Mouse (Mus musculus): ENCODE results near the gene Erc2. TPM values are rescaled to one million over a fixed set of nuclear protein-coding genes. Genes with fewer than 3 reads are reported as not detected.

Gene Erc2
- polyA plus RNA-seq, 1 experiment from 2014 or later = 9.2 TPM

GRCm38 (mm10) chr14:27669939-27670338 lies 47.7 kb downstream of the Erc2 start:
- 76% methylated on average over 3 of the region's 3 CpGs for WGBS
- Histone ChIP-seq H3K27ac (no peak overlapping the region), H3K36me3 (no peaks in the 10 kb centered on the region), H3K9me3 (no peaks in the 10 kb centered on the region), H3K4me2 (replicated peaks) (no peak overlapping the region), H3K27me3 (no peaks in the 10 kb centered on the region), H3K4me1 (peaks cover 5% of the 10 kb centered on the region), H3K9ac (no peak overlapping the region), H3K4me3 (no peak overlapping the region)
- no peak for ATAC-seq (ENCODE audit: low FRiP score, low read depth)

- H3K36me3 ChIP-seq = no peaks in the 10 kb centered on the region
- H3K27me3 ChIP-seq = no peaks in the 10 kb centered on the region
- H3K4me3 ChIP-seq = no peak overlapping the region
- H3K27ac ChIP-seq = no peak overlapping the region
- H3K4me1 ChIP-seq = peaks cover 5% of the 10 kb centered on the region
- no peak overlapping the region for H3K9ac ChIP-seq
- H3K4me2 ChIP-seq (replicated peaks) = no peak overlapping the region
- 93% methylated on average over 7 of the region's 7 CpGs for WGBS
- H3K9me3 ChIP-seq = no peaks in the 10 kb centered on the region
- no peak for ATAC-seq (ENCODE audit: low FRiP score, low read depth)
Observed at GRCm38 (mm10) chr14:27672761-27673160, 50.5 kb downstream of the Erc2 start.

GRCm38 (mm10) chr14:27674096-27674495 lies 51.9 kb downstream of the Erc2 start:
- no peak for ATAC-seq (ENCODE audit: low FRiP score, low read depth)
- H3K27ac ChIP-seq = no peak overlapping the region
- WGBS = 71% methylated on average over 4 of the region's 4 CpGs
- no peaks in the 10 kb centered on the region for H3K4me1 ChIP-seq
- no peaks in the 10 kb centered on the region for H3K9me3 ChIP-seq
- no peak overlapping the region for H3K9ac ChIP-seq
- H3K4me2 ChIP-seq (replicated peaks) = no peak overlapping the region
- no peaks in the 10 kb centered on the region for H3K36me3 ChIP-seq
- no peaks in the 10 kb centered on the region for H3K27me3 ChIP-seq
- H3K4me3 ChIP-seq = no peak overlapping the region

- Histone ChIP-seq H3K36me3 (no peaks in the 10 kb centered on the region), H3K4me2 (replicated peaks) (no peak overlapping the region), H3K9ac (no peak overlapping the region), H3K9me3 (no peaks in the 10 kb centered on the region), H3K27ac (no peak overlapping the region), H3K27me3 (no peaks in the 10 kb centered on the region), H3K4me3 (no peak overlapping the region), H3K4me1 (no peaks in the 10 kb centered on the region)
- 85% methylated on average over 10 of the region's 10 CpGs for WGBS
- no peak for ATAC-seq (ENCODE audit: low FRiP score, low read depth)
Observed at GRCm38 (mm10) chr14:27674561-27674960, 52.3 kb downstream of the Erc2 start.

- no peak for ATAC-seq (ENCODE audit: low FRiP score, low read depth)
Observed at GRCm38 (mm10) chr14:27675071-27675470, 52.8 kb downstream of the Erc2 start.

GRCm38 (mm10) chr14:27682368-27683052 lies 60.3 kb downstream of the Erc2 start:
- H3K4me3 ChIP-seq = no peak overlapping the region
- no peak overlapping the region for H3K4me2 ChIP-seq (replicated peaks)
- no peaks in the 10 kb centered on the region for H3K4me1 ChIP-seq
- no peak for ATAC-seq (ENCODE audit: low FRiP score, low read depth)
- no peaks in the 10 kb centered on the region for H3K9me3 ChIP-seq
- no peak overlapping the region for H3K9ac ChIP-seq
- no peak overlapping the region for H3K27ac ChIP-seq
- 68% methylated on average over 3 of the region's 3 CpGs for WGBS
- H3K27me3 ChIP-seq = no peaks in the 10 kb centered on the region
- H3K36me3 ChIP-seq = no peaks in the 10 kb centered on the region

More at GRCm38 (mm10) chr14:27675071-27675470, 52.8 kb downstream of the Erc2 start:
- H3K36me3 ChIP-seq = no peaks in the 10 kb centered on the region
- H3K4me3 ChIP-seq = no peak overlapping the region
- H3K4me2 ChIP-seq (replicated peaks) = no peak overlapping the region
- H3K4me1 ChIP-seq = no peaks in the 10 kb centered on the region
- H3K9ac ChIP-seq = no peak overlapping the region
- no peak overlapping the region for H3K27ac ChIP-seq
- WGBS = 88% methylated on average over 6 of the region's 6 CpGs
- no peaks in the 10 kb centered on the region for H3K27me3 ChIP-seq
- H3K9me3 ChIP-seq = no peaks in the 10 kb centered on the region

GRCm38 (mm10) chr14:27695781-27696180 lies 73.6 kb downstream of the Erc2 start:
- ATAC-seq (ENCODE audit: low FRiP score, low read depth) = no peak
- Histone ChIP-seq H3K27ac (no peak overlapping the region), H3K9me3 (no peaks in the 10 kb centered on the region), H3K4me1 (no peaks in the 10 kb centered on the region), H3K27me3 (no peaks in the 10 kb centered on the region), H3K36me3 (no peaks in the 10 kb centered on the region), H3K9ac (no peak overlapping the region), H3K4me3 (no peak overlapping the region), H3K4me2 (replicated peaks) (no peak overlapping the region)
- 91% methylated on average over 7 of the region's 7 CpGs for WGBS

- no peaks in the 10 kb centered on the region for H3K4me1 ChIP-seq
- WGBS = 85% methylated on average over 7 of the region's 7 CpGs
- no peaks in the 10 kb centered on the region for H3K27me3 ChIP-seq
- H3K36me3 ChIP-seq = no peaks in the 10 kb centered on the region
- ATAC-seq (ENCODE audit: low FRiP score, low read depth) = no peak
- H3K4me3 ChIP-seq = no peak overlapping the region
- H3K9me3 ChIP-seq = no peaks in the 10 kb centered on the region
- H3K9ac ChIP-seq = no peak overlapping the region
- no peak overlapping the region for H3K4me2 ChIP-seq (replicated peaks)
- H3K27ac ChIP-seq = no peak overlapping the region
Observed at GRCm38 (mm10) chr14:27717364-27717763, 95.1 kb downstream of the Erc2 start.

GRCm38 (mm10) chr14:27719601-27720000 lies 97.4 kb downstream of the Erc2 start:
- Histone ChIP-seq H3K27me3 (no peaks in the 10 kb centered on the region), H3K27ac (no peak overlapping the region), H3K4me1 (no peaks in the 10 kb centered on the region), H3K4me2 (replicated peaks) (no peak overlapping the region), H3K9ac (no peak overlapping the region), H3K36me3 (no peaks in the 10 kb centered on the region), H3K4me3 (no peak overlapping the region), H3K9me3 (no peaks in the 10 kb centered on the region)
- no peak for ATAC-seq (ENCODE audit: low FRiP score, low read depth)
- WGBS = 86% methylated on average over 4 of the region's 4 CpGs

- H3K9ac ChIP-seq = no peak overlapping the region
- H3K4me3 ChIP-seq = no peak overlapping the region
- no peak overlapping the region for H3K27ac ChIP-seq
- H3K4me2 ChIP-seq (replicated peaks) = no peak overlapping the region
- H3K36me3 ChIP-seq = no peaks in the 10 kb centered on the region
- H3K27me3 ChIP-seq = no peaks in the 10 kb centered on the region
- 90% methylated on average over 3 of the region's 3 CpGs for WGBS
- no peak for ATAC-seq (ENCODE audit: low FRiP score, low read depth)
- no peaks in the 10 kb centered on the region for H3K9me3 ChIP-seq
- no peaks in the 10 kb centered on the region for H3K4me1 ChIP-seq
Observed at GRCm38 (mm10) chr14:27720944-27721343, 98.7 kb downstream of the Erc2 start.

- Histone ChIP-seq H3K9ac (no peak overlapping the region), H3K9me3 (no peaks in the 10 kb centered on the region), H3K4me1 (no peaks in the 10 kb centered on the region), H3K4me3 (no peak overlapping the region), H3K27me3 (no peaks in the 10 kb centered on the region), H3K4me2 (replicated peaks) (no peak overlapping the region), H3K27ac (no peak overlapping the region), H3K36me3 (no peaks in the 10 kb centered on the region)
- ATAC-seq (ENCODE audit: low FRiP score, low read depth) = no peak
- 85% methylated on average over 3 of the region's 3 CpGs for WGBS
Observed at GRCm38 (mm10) chr14:27721759-27722158, 99.5 kb downstream of the Erc2 start.

GRCm38 (mm10) chr14:27727541-27727940 lies 105.3 kb downstream of the Erc2 start:
- Histone ChIP-seq H3K27ac (no peak overlapping the region), H3K27me3 (no peaks in the 10 kb centered on the region), H3K4me2 (replicated peaks) (no peak overlapping the region), H3K9ac (no peak overlapping the region), H3K36me3 (no peaks in the 10 kb centered on the region), H3K4me3 (no peak overlapping the region), H3K4me1 (peaks cover 12% of the 10 kb centered on the region), H3K9me3 (no peaks in the 10 kb centered on the region)
- 82% methylated on average over 8 of the region's 8 CpGs for WGBS
- ATAC-seq (ENCODE audit: low FRiP score, low read depth) = no peak

GRCm38 (mm10) chr14:27731086-27731485 lies 108.9 kb downstream of the Erc2 start:
- ATAC-seq (ENCODE audit: low FRiP score, low read depth) = no peak

More at GRCm38 (mm10) chr14:27731086-27731485, 108.9 kb downstream of the Erc2 start:
- H3K36me3 ChIP-seq = no peaks in the 10 kb centered on the region
- no peaks in the 10 kb centered on the region for H3K9me3 ChIP-seq
- no peak overlapping the region for H3K9ac ChIP-seq
- no peak overlapping the region for H3K4me2 ChIP-seq (replicated peaks)
- WGBS = 20% methylated on average over 4 of the region's 4 CpGs
- no peaks in the 10 kb centered on the region for H3K27me3 ChIP-seq
- H3K4me1 ChIP-seq = peaks cover 12% of the 10 kb centered on the region
- H3K4me3 ChIP-seq = no peak overlapping the region
- no peak overlapping the region; the same call in 1 of the 2 replicates for H3K27ac ChIP-seq

Data from limb, embryonic 13.5 days (tissue).